Comparison of ENCODE assay signal across 11 mouse cellular contexts in genomic region chr17:3019631-3020391, GRCm38 (mm10).
DNase-seq lines count a peak whose midpoint lies in the region; ATAC-seq lines count a peak whose summit lies in the region.
"Had no signal": no experiment of that assay in that cellular context is flagged by ENCODE, and none has a peak within 500 bp of the region (broad histone marks: within the 10 kb centered on the region; RNA-seq: fewer than 3 reads in every experiment).

No protein-coding gene starts in this region.

- H3K4me3 ChIP-seq in heart, embryonic 10.5 days = no peak overlapping the region
- no peak overlapping the region for H3K4me3 ChIP-seq in hindbrain, embryonic 14.5 days (replicated peaks; ENCODE audit: low read length)
- H3K4me3 ChIP-seq: limb, embryonic 13.5 days had no signal

- H3K36me3 ChIP-seq in heart, embryonic 10.5 days = no peaks in the 10 kb centered on the region
- H3K36me3 ChIP-seq in hindbrain, embryonic 14.5 days (replicated peaks; ENCODE audit: control insufficient read depth, insufficient read depth) = no peaks in the 10 kb centered on the region
- H3K36me3 ChIP-seq: limb, embryonic 13.5 days had no signal

- H3K4me1 ChIP-seq in heart, embryonic 10.5 days = no peaks in the 10 kb centered on the region
- H3K4me1 ChIP-seq in hindbrain, embryonic 14.5 days (replicated peaks; ENCODE audit: control insufficient read depth, insufficient read depth, low read length) = no peaks in the 10 kb centered on the region
- H3K4me1 ChIP-seq: limb, embryonic 13.5 days had no signal

- DNase-seq in heart, embryonic 10.5 days (ENCODE audit: low spot score) = peak; percentile 66
- no peak for DNase-seq in heart, adult 18-20 months
- DNase-seq in MN1 (ENCODE audit: low spot score) = peak; percentile 5
- DNase-seq in hindbrain, embryonic 14.5 days (ENCODE audit: low spot score) = no peak
- peak; percentile 1 for DNase-seq in mesoderm, embryonic 11.5 days (ENCODE audit: low read depth, low spot score)
- DNase-seq in c-Kit-positive CD71-positive TER-119-positive erythroid progenitor cells, embryonic 14.5 days (ENCODE audit: low spot score) = no peak
- DNase-seq in left cerebral cortex, adult 11 months (ENCODE audit: low spot score) = no peak
- no peak for DNase-seq in adrenal gland, adult (ENCODE audit: inconsistent age in 2 of 2, low spot score in 1 of 2)
- DNase-seq: cerebellum, adult 9-11 months had no signal

- 81% methylated on average over 2 of the region's 2 CpGs for WGBS in heart, embryonic 10.5 days
- WGBS in hindbrain, embryonic 14.5 days = 91% methylated on average over 2 of the region's 2 CpGs

- no peak overlapping the region for H3K4me2 ChIP-seq in hindbrain, embryonic 14.5 days (replicated peaks)
- H3K4me2 ChIP-seq: limb, embryonic 13.5 days had no signal

- no peak overlapping the region for H3K27ac ChIP-seq in heart, embryonic 10.5 days
- no peak overlapping the region for H3K27ac ChIP-seq in hindbrain, embryonic 14.5 days
- H3K27ac ChIP-seq: limb, embryonic 13.5 days had no signal

- ATAC-seq in hindbrain, embryonic 14.5 days (ENCODE audit: low FRiP score) = 0 out of 2 replicates have a peak, but pooled peaks have one; percentile 54
- ATAC-seq: activated CD4-positive, CD25-positive, alpha-beta regulatory T cell, adult 4 months had no signal

- no peaks in the 10 kb centered on the region for H3K27me3 ChIP-seq in heart, embryonic 10.5 days (ENCODE audit: insufficient read depth, poor library complexity, severe bottlenecking)
- no peaks in the 10 kb centered on the region for H3K27me3 ChIP-seq in hindbrain, embryonic 14.5 days (ENCODE audit: control insufficient read depth, insufficient read depth, low read length)
- H3K27me3 ChIP-seq: limb, embryonic 13.5 days had no signal

- no peak overlapping the region for H3K9ac ChIP-seq in hindbrain, embryonic 14.5 days
- H3K9ac ChIP-seq: limb, embryonic 13.5 days had no signal

- peaks cover 90% of the 10 kb centered on the region for H3K9me3 ChIP-seq in heart, embryonic 10.5 days
- peaks cover 41% of the 10 kb centered on the region for H3K9me3 ChIP-seq in hindbrain, embryonic 14.5 days (ENCODE audit: control insufficient read depth, low read length)

Comparison
In these comparisons a context has a peak if more than half of its experiments do, and no peak if none do; other contexts are left out.
1. DNase-seq: peak in heart, embryonic 10.5 days (single experiment), MN1 (single experiment) and mesoderm, embryonic 11.5 days (single experiment); none in heart, adult 18-20 months (0 of 2), hindbrain, embryonic 14.5 days (single experiment), c-Kit-positive CD71-positive TER-119-positive erythroid progenitor cells, embryonic 14.5 days (single experiment), left cerebral cortex, adult 11 months (single experiment) and adrenal gland, adult (0 of 2).